Mouse (Mus musculus) intestine, embryonic 15.5 days (tissue): ENCODE data around the gene Slc44a3. TPM values are rescaled to one million over a fixed set of nuclear protein-coding genes. Genes with fewer than 3 reads are reported as not detected.
A peak's percentile ranks its signal among the peaks of the same experiment; 100 is the strongest.

ENCODE experiments used
- ATAC-seq: fragments of 200-750 bp; cut with Nextera tagmentation; 2 replicates; pipeline ENCODE4 v1.8.0; 2017; ENCODE audit warnings: moderate TSS enrichment, moderate library complexity
- H3K27ac ChIP-seq: fragments of 300-500 bp; sonication (generic); 2 replicates; pipeline ENCODE4 v1.5.1; 2015; ENCODE audit warnings: mild to moderate bottlenecking, inconsistent platforms
- H3K27me3 ChIP-seq: fragments of 300-500 bp; sonication (generic); replicated peaks from 2 replicates; pipeline ENCODE4 v1.6.1; 2015; ENCODE audit warnings: inconsistent platforms
- H3K36me3 ChIP-seq: fragments of 300-500 bp; sonication (generic); 2 replicates; pipeline ENCODE4 v1.6.1; 2015; ENCODE audit warnings: inconsistent platforms
- H3K4me1 ChIP-seq: fragments of 300-500 bp; sonication (generic); replicated peaks from 2 replicates; pipeline ENCODE4 v1.6.1; 2015; ENCODE audit warnings: inconsistent platforms
- H3K4me2 ChIP-seq: fragments of 300-500 bp; sonication (generic); replicated peaks from 2 replicates; pipeline ENCODE4 v1.6.1; 2015; ENCODE audit warnings: mild to moderate bottlenecking, inconsistent platforms
- H3K4me3 ChIP-seq: fragments of 300-500 bp; sonication (generic); replicated peaks from 2 replicates; pipeline ENCODE4 v1.5.1; 2015; ENCODE audit warnings: inconsistent platforms
- H3K9ac ChIP-seq: fragments of 300-500 bp; sonication (generic); 2 replicates; pipeline ENCODE4 v1.6.1; 2015; ENCODE audit warnings: inconsistent platforms
- H3K9me3 ChIP-seq: fragments of 300-500 bp; sonication (generic); 2 replicates; pipeline ENCODE4 v1.6.1; 2016; ENCODE audit warnings: inconsistent platforms
- WGBS: fragments of 180-500 bp; shearing (Covaris S2); methylation state at CpG from one replicate; pipeline ENCODE4 v1.1.7; 2015; 5-methylcytosine and 5-hydroxymethylcytosine counted together
- polyA plus RNA-seq: library from polyadenylated mRNA; unstranded; fragments of >200 nt; fragmentation: Nextera tagmentation; extraction: Ambion mirVana; gene quantifications from 2 replicates; pipeline ENCODE4 v1.2.1, GENCODE M21; 2015

Slc44a3 gene
- polyA plus RNA-seq, 1 experiment from 2014 or later: 42.5 TPM

GRCm38 (mm10) chr3:121462782-121463181 is 69.4 kb downstream of the Slc44a3 start:
- ATAC-seq: no peak
- Histone ChIP-seq H3K9me3 (no peaks in the 10 kb centered on the region), H3K36me3 (0 out of 2 replicates have a peak, but pooled peaks cover 2% of the 10 kb centered on the region), H3K4me1 (no peaks in the 10 kb centered on the region), H3K27me3 (no peaks in the 10 kb centered on the region), H3K9ac (no peak overlapping the region), H3K27ac (no peak overlapping the region), H3K4me2 (no peak overlapping the region), H3K4me3 (no peak overlapping the region)
- 87% methylated on average over 3 of the region's 3 CpGs for WGBS

DNA sequence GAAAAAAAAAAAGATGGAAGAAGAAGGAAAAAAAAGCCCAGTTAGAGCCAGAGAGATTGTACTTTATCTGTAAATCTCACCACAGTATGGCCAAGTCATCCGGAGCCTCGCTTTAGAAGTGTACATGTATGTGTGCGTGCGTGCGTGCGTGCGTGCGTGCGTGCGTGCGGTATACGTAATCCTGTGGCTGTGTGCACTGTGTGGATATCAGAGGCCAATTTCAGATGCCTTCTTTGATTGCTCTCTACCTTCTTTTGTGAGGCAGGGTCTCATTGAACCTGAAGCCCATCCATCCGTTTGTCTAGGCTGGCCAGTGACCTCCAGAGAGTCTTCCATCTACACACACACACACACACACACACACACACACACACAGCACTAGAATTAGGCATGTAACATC is 70.7 kb downstream of the Slc44a3 start:
- Histone ChIP-seq H3K27ac (no peak overlapping the region), H3K4me3 (no peak overlapping the region), H3K9ac (no peak overlapping the region), H3K36me3 (peaks cover 5% of the 10 kb centered on the region; the same call in 1 of the 2 replicates), H3K9me3 (no peaks in the 10 kb centered on the region), H3K4me1 (no peaks in the 10 kb centered on the region), H3K4me2 (no peak overlapping the region), H3K27me3 (no peaks in the 10 kb centered on the region)
- 92% methylated on average over 13 of the region's 13 CpGs for WGBS
- no peak for ATAC-seq

DNA sequence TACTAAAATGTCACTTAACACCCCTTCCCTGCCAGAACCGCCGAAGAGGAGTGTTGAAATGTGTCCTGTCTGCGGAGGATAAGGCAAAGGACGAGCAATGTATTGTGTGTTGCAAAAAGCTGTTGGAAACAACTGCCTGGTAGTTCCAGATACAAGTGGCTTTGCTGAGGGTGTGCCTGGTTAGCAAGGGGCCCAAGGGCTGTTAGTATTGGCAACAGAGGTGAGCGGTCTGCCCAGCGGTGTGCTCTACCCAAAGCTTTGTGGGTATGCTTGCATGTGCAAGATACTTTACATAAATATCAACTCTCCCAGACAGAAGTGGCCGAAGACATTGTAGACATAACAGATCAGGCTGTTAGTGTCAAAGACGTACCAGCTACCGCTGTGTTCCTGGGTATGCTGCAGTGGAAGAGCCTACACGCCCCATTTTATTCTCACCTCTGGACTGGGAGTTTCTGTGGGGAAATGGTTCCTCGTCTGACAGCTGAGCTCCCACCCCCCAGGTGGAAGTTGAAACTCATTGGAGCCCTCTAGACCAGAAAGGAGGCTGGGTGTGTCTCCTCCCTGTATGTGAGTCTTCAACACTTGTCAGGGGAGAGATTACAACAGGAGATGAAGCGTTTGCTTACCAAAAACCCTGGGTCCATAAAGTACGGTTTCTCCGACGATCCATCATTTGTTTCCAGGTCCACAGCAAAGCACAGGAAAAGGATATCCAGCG is 71.6 kb downstream of the Slc44a3 start:
- no peaks in the 10 kb centered on the region for H3K9me3 ChIP-seq
- WGBS: 72% methylated on average over 16 of the region's 16 CpGs
- ATAC-seq: peak; percentile 45; the same call in 1 of the 2 replicates
- peaks cover 13% of the 10 kb centered on the region for H3K36me3 ChIP-seq
- H3K4me1 ChIP-seq: no peaks in the 10 kb centered on the region
- H3K27ac ChIP-seq: no peak overlapping the region
- H3K9ac ChIP-seq: no peak overlapping the region
- no peak overlapping the region for H3K4me2 ChIP-seq
- no peak overlapping the region for H3K4me3 ChIP-seq
- no peaks in the 10 kb centered on the region for H3K27me3 ChIP-seq

DNA sequence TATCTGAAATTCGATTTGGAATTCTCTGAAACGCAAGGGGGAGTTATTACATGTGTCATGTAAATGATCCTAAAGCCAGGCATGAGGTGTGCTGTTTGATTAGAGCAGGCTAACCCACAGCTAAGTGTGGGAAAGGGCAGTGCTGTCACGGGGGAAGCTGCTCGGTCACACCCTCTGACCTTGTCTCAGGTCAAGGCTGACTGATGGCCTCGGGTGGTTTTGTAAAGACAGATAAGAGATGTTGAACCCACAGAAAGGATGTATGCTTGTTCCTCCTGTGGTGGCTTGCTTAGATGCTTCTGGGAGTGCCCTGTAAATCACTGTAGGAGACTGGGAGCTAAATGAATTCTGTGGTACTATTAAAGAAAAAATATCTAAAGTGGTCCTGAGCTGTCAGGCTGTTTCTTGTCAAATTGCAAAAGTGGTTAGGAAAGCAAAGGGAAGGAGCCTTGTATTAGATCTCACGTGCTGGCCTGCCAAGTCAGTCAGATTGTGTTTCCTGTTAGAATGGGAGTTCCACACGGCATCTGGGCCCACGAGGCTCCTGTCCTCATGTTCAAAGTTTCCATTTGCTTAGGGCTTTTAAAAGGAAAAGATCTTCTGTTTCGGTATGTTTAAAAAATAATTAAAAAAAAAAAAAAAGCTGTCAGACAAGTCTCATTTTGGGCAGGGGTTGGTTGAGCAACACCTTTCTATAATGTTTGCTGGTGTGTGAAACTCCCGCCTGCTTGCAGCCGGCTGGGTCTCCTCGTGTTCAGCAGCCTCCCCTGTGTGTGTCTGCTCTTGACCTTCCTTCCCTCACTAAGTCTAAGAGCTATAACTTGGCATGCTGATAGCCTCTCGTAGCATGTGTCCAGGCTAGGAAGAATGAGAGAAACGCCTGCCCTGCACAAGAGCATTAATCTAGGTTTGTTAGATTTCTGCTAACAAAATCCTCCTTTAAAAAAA is 73.4 kb downstream of the Slc44a3 start:
- H3K9me3 ChIP-seq: no peaks in the 10 kb centered on the region
- H3K27ac ChIP-seq: no peak overlapping the region
- H3K4me1 ChIP-seq: no peaks in the 10 kb centered on the region
- 58% methylated on average over 14 of the region's 14 CpGs for WGBS
- no peaks in the 10 kb centered on the region for H3K27me3 ChIP-seq
- H3K9ac ChIP-seq: no peak overlapping the region
- H3K4me2 ChIP-seq: no peak overlapping the region
- 0 out of 2 replicates have a peak, but pooled peaks have one; percentile 16 for ATAC-seq
- H3K36me3 ChIP-seq: peaks cover 16% of the 10 kb centered on the region
- H3K4me3 ChIP-seq: no peak overlapping the region

GRCm38 (mm10) chr3:121451404-121451803 is 80.8 kb downstream of the Slc44a3 start:
- Histone ChIP-seq H3K36me3 (peaks cover 17% of the 10 kb centered on the region), H3K4me3 (no peak overlapping the region), H3K27me3 (no peaks in the 10 kb centered on the region), H3K4me1 (peaks cover 10% of the 10 kb centered on the region), H3K4me2 (no peak overlapping the region), H3K9ac (no peak overlapping the region), H3K9me3 (no peaks in the 10 kb centered on the region), H3K27ac (no peak overlapping the region)
- WGBS: 73% methylated on average over 10 of the region's 10 CpGs
- ATAC-seq: no peak

DNA sequence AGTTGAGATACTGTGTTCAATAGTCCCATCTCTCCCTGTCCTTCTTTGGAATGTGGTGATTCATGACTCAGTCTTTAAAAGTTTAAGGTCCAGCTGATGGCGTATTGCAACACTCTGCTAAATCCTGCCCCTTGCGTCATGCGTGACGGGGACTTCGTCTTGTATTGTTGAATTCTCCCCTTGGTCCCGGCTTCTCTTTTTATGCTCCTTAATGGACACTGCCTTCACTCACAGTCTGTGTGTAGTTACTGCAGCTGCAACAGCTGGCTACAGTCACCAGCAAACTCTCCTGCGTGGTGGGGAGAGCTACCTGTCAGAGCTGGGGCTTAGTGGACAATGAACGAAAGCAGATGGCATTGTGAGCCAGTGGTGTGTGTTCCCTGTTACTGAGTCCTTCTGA is 82.7 kb downstream of the Slc44a3 start:
- H3K27ac ChIP-seq: no peak overlapping the region
- no peak overlapping the region for H3K9ac ChIP-seq
- H3K4me1 ChIP-seq: peaks cover 12% of the 10 kb centered on the region
- 0 out of 2 replicates have a peak, but pooled peaks cover 7% of the 10 kb centered on the region for H3K36me3 ChIP-seq
- no peaks in the 10 kb centered on the region for H3K9me3 ChIP-seq
- 71% methylated on average over 8 of the region's 8 CpGs for WGBS
- H3K4me3 ChIP-seq: no peak overlapping the region
- H3K27me3 ChIP-seq: no peaks in the 10 kb centered on the region
- peak; percentile 69 for ATAC-seq
- H3K4me2 ChIP-seq: no peak overlapping the region

- Histone ChIP-seq H3K27ac (no peak overlapping the region), H3K9me3 (no peaks in the 10 kb centered on the region), H3K4me3 (no peak overlapping the region), H3K4me2 (no peak overlapping the region), H3K4me1 (peaks cover 15% of the 10 kb centered on the region), H3K36me3 (0 out of 2 replicates have a peak, but pooled peaks cover 7% of the 10 kb centered on the region), H3K9ac (no peak overlapping the region), H3K27me3 (no peaks in the 10 kb centered on the region)
- WGBS: 77% methylated on average over 8 of the region's 8 CpGs
- no peak for ATAC-seq
These were observed 83.6 kb downstream of the Slc44a3 start for GRCm38 (mm10) chr3:121448606-121449005.

DNA sequence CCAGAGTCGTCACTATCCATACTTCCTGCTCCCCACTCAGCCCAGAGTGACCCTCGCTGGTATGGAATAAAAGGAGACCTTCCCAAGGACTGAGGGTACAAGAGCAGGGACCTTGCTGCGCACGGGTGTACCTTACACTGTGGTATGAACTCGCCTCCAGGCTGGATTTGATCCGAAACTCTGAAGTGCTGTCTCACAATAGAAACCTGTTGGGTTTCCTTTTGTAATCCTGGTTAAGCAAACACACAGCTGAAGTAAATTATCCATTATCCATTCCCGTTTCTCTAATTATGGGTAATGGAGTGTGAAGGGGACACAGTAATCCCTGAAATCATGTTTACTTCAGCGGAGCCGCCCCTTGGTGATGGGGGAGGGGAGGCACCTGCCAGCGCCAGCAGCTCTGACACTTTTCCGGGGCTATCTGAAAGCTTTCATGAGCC is 84.2 kb downstream of the Slc44a3 start:
- ATAC-seq: no peak
- Histone ChIP-seq H3K9ac (no peak overlapping the region), H3K36me3 (0 out of 2 replicates have a peak, but pooled peaks cover 7% of the 10 kb centered on the region), H3K4me3 (no peak overlapping the region), H3K27me3 (no peaks in the 10 kb centered on the region), H3K9me3 (no peaks in the 10 kb centered on the region), H3K27ac (no peak overlapping the region), H3K4me1 (peaks cover 15% of the 10 kb centered on the region), H3K4me2 (0 out of 2 replicates have a peak overlapping the region, but pooled peaks have one; percentile 7)
- WGBS: 49% methylated on average over 11 of the region's 11 CpGs

DNA sequence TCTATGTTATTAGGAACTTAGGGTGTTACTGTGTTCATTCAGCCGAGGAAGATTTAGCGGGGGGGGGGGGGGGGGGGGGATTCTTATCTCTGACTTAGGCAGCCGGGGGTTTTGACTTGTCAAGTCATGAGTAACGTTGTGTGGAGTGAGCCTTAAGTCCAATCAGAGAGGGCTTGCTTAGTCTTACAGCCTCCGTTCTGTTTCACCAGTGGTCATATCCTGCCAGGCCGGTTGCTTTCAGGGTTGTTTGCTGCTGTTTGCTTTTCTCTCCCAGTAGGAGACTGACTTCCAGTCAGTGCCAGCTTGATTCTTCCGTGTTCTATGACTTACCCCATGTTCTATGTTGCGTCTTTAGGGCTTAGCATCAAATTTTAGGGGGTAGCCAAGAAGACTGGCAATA is 85.8 kb downstream of the Slc44a3 start:
- H3K27ac ChIP-seq: no peak overlapping the region

DNA sequence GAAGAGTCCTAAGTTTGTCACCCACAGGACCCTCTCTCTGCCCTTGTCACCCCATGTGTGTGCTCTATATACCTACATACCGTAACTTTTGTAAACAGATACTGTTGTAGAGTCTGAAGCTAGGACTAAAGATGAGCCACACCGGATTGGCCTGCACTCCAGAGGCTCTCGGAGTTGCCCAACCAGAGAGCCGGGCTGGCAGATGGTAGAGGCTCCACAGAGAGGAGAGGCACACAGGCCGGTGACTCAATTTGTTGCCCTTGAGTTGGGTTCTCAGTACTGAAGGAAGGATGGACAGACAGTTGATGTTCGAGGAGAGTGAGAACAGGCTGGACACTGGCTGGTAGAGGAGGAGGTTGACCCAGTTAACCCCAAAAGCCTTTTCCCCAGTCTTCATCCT is 87.8 kb downstream of the Slc44a3 start:
- no peak overlapping the region for H3K4me2 ChIP-seq
- WGBS: 90% methylated on average over 6 of the region's 6 CpGs
- 0 out of 2 replicates have a peak, but pooled peaks cover 4% of the 10 kb centered on the region for H3K36me3 ChIP-seq
- ATAC-seq: no peak
- H3K4me1 ChIP-seq: peaks cover 29% of the 10 kb centered on the region
- H3K9me3 ChIP-seq: no peaks in the 10 kb centered on the region
- no peak overlapping the region for H3K27ac ChIP-seq
- H3K4me3 ChIP-seq: no peak overlapping the region
- H3K27me3 ChIP-seq: no peaks in the 10 kb centered on the region
- H3K9ac ChIP-seq: no peak overlapping the region

More for the DNA sequence above, 85.8 kb downstream of the Slc44a3 start:
- H3K27me3 ChIP-seq: no peaks in the 10 kb centered on the region
- H3K4me1 ChIP-seq: peaks cover 18% of the 10 kb centered on the region
- no peak overlapping the region for H3K9ac ChIP-seq
- no peak overlapping the region for H3K4me3 ChIP-seq
- 51% methylated on average over 8 of the region's 8 CpGs for WGBS
- 0 out of 2 replicates have a peak, but pooled peaks have one; percentile 24 for ATAC-seq
- no peaks in the 10 kb centered on the region for H3K9me3 ChIP-seq
- H3K4me2 ChIP-seq: no peak overlapping the region
- H3K36me3 ChIP-seq: 0 out of 2 replicates have a peak, but pooled peaks cover 7% of the 10 kb centered on the region

GRCm38 (mm10) chr3:121443861-121444271 is 88.3 kb downstream of the Slc44a3 start:
- H3K4me1 ChIP-seq: peaks cover 34% of the 10 kb centered on the region
- H3K9ac ChIP-seq: no peak overlapping the region
- 74% methylated on average over 4 of the region's 4 CpGs for WGBS
- 0 out of 2 replicates have a peak, but pooled peaks cover 4% of the 10 kb centered on the region for H3K36me3 ChIP-seq
- no peaks in the 10 kb centered on the region for H3K27me3 ChIP-seq
- ATAC-seq: no peak
- H3K9me3 ChIP-seq: no peaks in the 10 kb centered on the region
- H3K4me2 ChIP-seq: no peak overlapping the region
- no peak overlapping the region for H3K27ac ChIP-seq
- no peak overlapping the region for H3K4me3 ChIP-seq

DNA sequence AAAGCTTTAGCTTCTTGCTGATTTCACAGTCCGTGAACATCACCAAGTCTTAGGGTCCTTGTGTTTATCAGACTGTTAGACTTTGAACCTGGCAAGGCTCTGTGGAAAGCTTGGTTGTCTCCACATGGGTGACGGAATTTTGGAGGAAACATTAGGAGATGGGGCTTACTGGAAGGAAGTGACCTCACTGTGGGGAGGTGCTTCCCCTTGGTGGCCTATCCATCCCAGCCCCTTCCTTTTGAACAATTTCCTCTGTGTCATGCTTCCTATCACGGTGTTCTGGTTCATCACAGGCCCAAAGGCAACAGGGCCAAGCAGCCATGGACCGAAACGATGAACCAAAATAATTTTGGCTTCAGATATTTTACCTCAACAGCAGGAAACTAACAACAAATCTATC is 89.9 kb downstream of the Slc44a3 start:
- H3K4me2 ChIP-seq: no peak overlapping the region
- no peak overlapping the region for H3K4me3 ChIP-seq
- 77% methylated on average over 5 of the region's 5 CpGs for WGBS
- H3K36me3 ChIP-seq: peaks cover 7% of the 10 kb centered on the region; the same call in 1 of the 2 replicates
- no peaks in the 10 kb centered on the region for H3K9me3 ChIP-seq
- no peak for ATAC-seq
- no peak overlapping the region for H3K27ac ChIP-seq
- H3K9ac ChIP-seq: no peak overlapping the region
- H3K27me3 ChIP-seq: no peaks in the 10 kb centered on the region
- H3K4me1 ChIP-seq: peaks cover 32% of the 10 kb centered on the region
